In genomic region chr4:46533934-46534720, GRCm38 (mm10) we compare ENCODE assay signal across 8 mouse cellular contexts. TPM values are rescaled to one million over a fixed set of nuclear protein-coding genes. Genes with fewer than 3 reads are reported as not detected.
DNase-seq lines count a peak whose midpoint lies in the region; ATAC-seq and TF ChIP-seq lines count a peak whose summit lies in the region.

No protein-coding gene starts in this region.

- H3K4me2 ChIP-seq in embryonic facial prominence, embryonic 13.5 days = peak overlapping the region; percentile 88
- H3K4me2 ChIP-seq in lung, postnatal 0 days (replicated peaks; ENCODE audit: low read depth, low read length) = peak overlapping the region; percentile 84
- H3K4me2 ChIP-seq in stomach, embryonic 14.5 days (replicated peaks; ENCODE audit: low read depth, low read length) = peak overlapping the region; percentile 48

- H3K36me3 ChIP-seq in embryonic facial prominence, embryonic 13.5 days = no peaks in the 10 kb centered on the region
- no peaks in the 10 kb centered on the region for H3K36me3 ChIP-seq in lung, postnatal 0 days (ENCODE audit: insufficient read depth, low read length)
- H3K36me3 ChIP-seq in stomach, embryonic 14.5 days (ENCODE audit: control insufficient read depth, insufficient read depth, low read length) = no peaks in the 10 kb centered on the region

- H3K4me1 ChIP-seq in embryonic facial prominence, embryonic 13.5 days = peaks cover 20% of the 10 kb centered on the region
- H3K4me1 ChIP-seq in lung, postnatal 0 days (ENCODE audit: insufficient read depth, low read depth, low read length) = peaks cover 9% of the 10 kb centered on the region; the same call in 1 of the 2 replicates
- no peaks in the 10 kb centered on the region for H3K4me1 ChIP-seq in stomach, embryonic 14.5 days (ENCODE audit: control insufficient read depth, insufficient read depth, low read length)

- WGBS in embryonic facial prominence, embryonic 13.5 days = 8% methylated on average over 29 of the region's 29 CpGs
- WGBS in lung, postnatal 0 days = 12% methylated on average over 27 of the region's 29 CpGs
- 10% methylated on average over 29 of the region's 29 CpGs for WGBS in stomach, embryonic 14.5 days

- no peak for ATAC-seq in embryonic facial prominence, embryonic 13.5 days (ENCODE audit: insufficient number of reproducible peaks, insufficient read depth, low FRiP score, low TSS enrichment, low read depth)
- peak; percentile 12 for ATAC-seq in inflammation-experienced regulatory T-cells, adult 6 months
- ATAC-seq in lung, postnatal 0 days = peak; percentile 36; the same call in 1 of the 2 replicates
- ATAC-seq in stomach, embryonic 14.5 days (ENCODE audit: insufficient number of reproducible peaks, insufficient read depth, low FRiP score, low read depth) = no peak

- H3K27me3 ChIP-seq in embryonic facial prominence, embryonic 13.5 days = peaks cover 60% of the 10 kb centered on the region
- peaks cover 8% of the 10 kb centered on the region; the same call in 1 of the 2 replicates for H3K27me3 ChIP-seq in lung, postnatal 0 days (replicated peaks; ENCODE audit: insufficient read depth, low read length)
- H3K27me3 ChIP-seq in stomach, embryonic 14.5 days (ENCODE audit: control insufficient read depth, insufficient read depth, low read length) = peaks cover 16% of the 10 kb centered on the region; the same call in 1 of the 2 replicates

- no peak for TF ChIP-seq EP300 in lung, postnatal 0 days (IDR thresholded peaks at IDR 0.05)

- TF ChIP-seq CTCF in lung, postnatal 0 days (IDR thresholded peaks at IDR 0.05) = peak; percentile 26; the same call in 1 of the 2 replicates

- DNase-seq in embryo, embryonic 10.5 days (ENCODE audit: low spot score) = peak; percentile 10
- no peak for DNase-seq in embryo, embryonic 11 days
- no peak for DNase-seq in lung, postnatal 0 days (ENCODE audit: low spot score)
- no peak for DNase-seq in T-cell, adult 2 months (ENCODE audit: low spot score)
- DNase-seq in frontal cortex, postnatal 10 days (ENCODE audit: low spot score in 2 of 2) = no peak

- H3K9me3 ChIP-seq in embryonic facial prominence, embryonic 13.5 days = no peaks in the 10 kb centered on the region
- H3K9me3 ChIP-seq in lung, postnatal 0 days (ENCODE audit: low read length) = no peaks in the 10 kb centered on the region
- no peaks in the 10 kb centered on the region for H3K9me3 ChIP-seq in stomach, embryonic 14.5 days (ENCODE audit: control insufficient read depth, low read depth, low read length)

- peak overlapping the region; percentile 52; the same call in 1 of the 2 replicates for H3K9ac ChIP-seq in embryonic facial prominence, embryonic 13.5 days
- no peak overlapping the region for H3K9ac ChIP-seq in lung, postnatal 0 days (replicated peaks; ENCODE audit: low read depth)
- H3K9ac ChIP-seq in stomach, embryonic 14.5 days (replicated peaks; ENCODE audit: low read depth, low read length) = no peak overlapping the region

- H3K4me3 ChIP-seq in embryonic facial prominence, embryonic 13.5 days = peak overlapping the region; percentile 33
- peak overlapping the region; percentile 23 for H3K4me3 ChIP-seq in lung, postnatal 0 days (ENCODE audit: low read depth, low read length)
- peak overlapping the region; percentile 22 for H3K4me3 ChIP-seq in stomach, embryonic 14.5 days (ENCODE audit: low read depth, low read length)

- H3K27ac ChIP-seq in embryonic facial prominence, embryonic 13.5 days = no peak overlapping the region
- no peak overlapping the region for H3K27ac ChIP-seq in lung, postnatal 0 days (ENCODE audit: low read length)
- no peak overlapping the region for H3K27ac ChIP-seq in stomach, embryonic 14.5 days (ENCODE audit: low read length)

RNA-seq across cellular contexts. Expression of gene Trim14, which starts 1.8 kb away (rescaled TPM):
- polyA plus RNA-seq in embryonic facial prominence, embryonic 13.5 days (2015; fragmentation: Nextera tagmentation; extraction: Ambion mirVana) = 1.9 and 2.3 TPM in 2 replicates
- 10 to 100 TPM; 19.2 to 34.4 (median 32.0) TPM for polyA plus RNA-seq in inflammation-experienced regulatory T-cells, adult 6 months (2017; shearing (Covaris generic))
- 5.2 and 5.4 TPM in 2 replicates for polyA plus RNA-seq in lung, postnatal 0 days (2015; fragmentation: Nextera tagmentation; extraction: Ambion mirVana)
- polyA plus RNA-seq in stomach, embryonic 14.5 days (2014; fragmentation: Nextera tagmentation; extraction: Ambion mirVana) = 4.9 and 6.0 TPM in 2 replicates

RNA-seq across cellular contexts. Expression of gene Nans, which starts 45.1 kb away (rescaled TPM):
- polyA plus RNA-seq in embryonic facial prominence, embryonic 13.5 days (2015; fragmentation: Nextera tagmentation; extraction: Ambion mirVana) = 88.1 and 105 TPM in 2 replicates
- polyA plus RNA-seq in inflammation-experienced regulatory T-cells, adult 6 months (2017; shearing (Covaris generic)) = 10 to 100 TPM; 63.1 to 97.7 (median 70.1) TPM
- 48.2 and 52.4 TPM in 2 replicates for polyA plus RNA-seq in lung, postnatal 0 days (2015; fragmentation: Nextera tagmentation; extraction: Ambion mirVana)
- 75.9 and 77.2 TPM in 2 replicates for polyA plus RNA-seq in stomach, embryonic 14.5 days (2014; fragmentation: Nextera tagmentation; extraction: Ambion mirVana)

Comparison
In these comparisons a context has a peak if more than half of its experiments do, and no peak if none do; other contexts are left out.
1. ATAC-seq: peak in inflammation-experienced regulatory T-cells, adult 6 months (single experiment) and lung, postnatal 0 days (single experiment); none in embryonic facial prominence, embryonic 13.5 days (single experiment) and stomach, embryonic 14.5 days (single experiment).
2. Peak in every context shown above with its lines, with median percentiles within 50 percentile points of each other: H3K4me2 ChIP-seq and H3K4me3 ChIP-seq.